Mouse (Mus musculus) CD4-positive, CD25-positive, alpha-beta regulatory T cell, adult 4 months (primary cell): ENCODE data around the gene Rnf157. TPM values are rescaled to one million over a fixed set of nuclear protein-coding genes. Genes with fewer than 3 reads are reported as not detected.
A peak's percentile ranks its signal among the peaks of the same experiment; 100 is the strongest.
"Not testable (repeated sequence)": the region's sequence is repeated elsewhere in the genome, so short reads cannot be mapped to it uniquely, and the experiment has no call there.

ENCODE experiments used
- ATAC-seq: one replicate; pipeline ENCODE4 v1.8.0; 2017
- polyA plus RNA-seq, 2 experiments: library from polyadenylated mRNA; unstranded; fragments of 100-300 nt; shearing (Covaris generic); gene quantifications; one replicate each; pipeline ENCODE4 v1.2.1; 2017

Gene Rnf157
- polyA plus RNA-seq, 2 experiments from 2014 or later, result 8.4 to 8.8 TPM

DNA sequence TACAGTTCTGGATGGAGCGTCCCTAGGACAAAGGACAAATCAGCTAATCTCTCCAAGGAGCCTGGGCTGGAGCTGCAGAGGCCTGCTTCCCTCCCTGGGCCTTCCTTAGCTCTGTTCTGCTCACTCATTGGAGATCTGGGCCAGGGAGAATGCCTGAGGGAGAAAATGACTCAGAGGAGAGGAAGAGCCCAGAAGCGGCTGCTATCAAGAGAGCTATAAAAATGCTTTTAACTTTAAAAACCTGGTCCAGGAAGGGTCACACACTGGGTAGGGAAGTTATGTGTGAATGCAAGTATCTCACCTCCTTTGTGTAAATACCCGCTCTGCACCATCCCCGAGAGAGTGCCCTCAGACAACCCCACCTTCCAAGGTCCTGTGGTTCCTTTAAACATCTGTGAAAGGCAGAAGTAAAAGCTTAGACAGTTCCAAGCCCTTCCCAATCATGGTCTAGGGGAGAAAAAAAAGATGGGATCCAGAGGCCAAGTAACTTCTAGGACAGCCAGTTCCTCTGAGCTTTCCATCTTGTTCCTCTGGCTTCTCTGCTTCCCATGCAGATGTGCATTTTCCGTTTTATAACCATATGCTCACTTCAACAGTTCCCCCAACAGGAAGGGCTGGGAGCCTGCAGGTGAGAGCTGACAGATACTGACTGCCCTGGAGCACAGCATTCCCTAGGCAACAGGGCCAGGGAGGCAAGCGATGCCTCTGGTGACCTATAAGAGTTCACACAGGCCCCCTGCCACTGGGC, 3.5 kb upstream of the Rnf157 start:
- no peak for ATAC-seq

DNA sequence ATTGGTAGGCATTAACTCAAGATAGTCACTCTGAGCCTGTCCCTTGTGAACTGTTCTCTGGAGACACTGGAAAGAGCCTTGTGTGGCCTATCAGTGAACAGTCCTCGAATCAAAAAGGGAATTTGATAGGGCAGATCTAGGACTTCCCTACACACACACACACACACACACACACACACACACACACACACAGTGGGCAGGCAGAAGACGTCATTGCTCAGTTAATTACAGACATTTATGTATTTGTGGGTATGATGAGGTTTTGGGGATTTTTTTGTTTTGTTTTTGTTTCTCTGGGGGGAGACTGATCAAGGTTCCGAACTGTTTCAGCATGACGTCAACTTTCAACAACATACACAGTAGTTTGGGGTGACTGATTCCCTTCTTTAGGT, 795 bp upstream of the Rnf157 start:
- peak; percentile 58 for ATAC-seq

DNA sequence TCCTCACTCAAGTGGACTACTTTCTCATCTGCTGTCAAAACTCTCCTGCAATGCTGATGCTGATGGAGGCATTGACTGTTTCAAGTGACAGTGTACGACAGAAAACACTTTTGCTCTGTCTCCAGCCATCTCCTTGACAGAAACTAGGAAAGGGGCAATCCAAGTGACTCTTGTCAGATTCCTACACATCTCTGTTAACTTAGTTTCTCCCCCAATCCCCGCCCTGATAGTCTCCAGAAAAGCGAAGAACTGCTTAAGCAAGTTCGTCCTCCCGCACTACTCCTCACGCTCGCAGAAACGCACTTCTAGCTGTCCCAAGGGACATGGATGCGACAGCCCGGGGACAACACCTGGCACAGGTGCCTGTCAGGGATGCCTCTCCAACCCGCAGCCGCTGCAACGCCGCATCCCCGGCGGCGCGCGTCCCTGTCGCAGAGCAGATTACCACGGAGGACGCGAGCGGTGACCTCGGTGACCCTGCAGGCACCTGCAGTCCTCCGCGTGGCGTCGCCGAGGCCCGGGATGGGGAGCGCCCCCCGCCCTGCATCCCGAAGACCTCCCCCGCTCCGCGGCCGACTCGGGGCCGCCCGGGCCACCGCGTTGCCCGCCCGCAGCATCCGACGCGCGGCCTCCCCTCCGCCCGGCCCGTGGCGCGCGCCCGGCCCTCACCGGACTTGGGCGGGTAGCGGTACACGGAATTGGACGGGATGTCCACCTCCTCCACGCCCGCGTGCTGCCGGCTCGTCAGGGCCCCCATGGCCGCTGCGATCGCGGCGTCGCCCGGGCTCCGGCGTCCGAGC, 604 bp downstream of the Rnf157 start:
- ATAC-seq, result peak; percentile 43

DNA sequence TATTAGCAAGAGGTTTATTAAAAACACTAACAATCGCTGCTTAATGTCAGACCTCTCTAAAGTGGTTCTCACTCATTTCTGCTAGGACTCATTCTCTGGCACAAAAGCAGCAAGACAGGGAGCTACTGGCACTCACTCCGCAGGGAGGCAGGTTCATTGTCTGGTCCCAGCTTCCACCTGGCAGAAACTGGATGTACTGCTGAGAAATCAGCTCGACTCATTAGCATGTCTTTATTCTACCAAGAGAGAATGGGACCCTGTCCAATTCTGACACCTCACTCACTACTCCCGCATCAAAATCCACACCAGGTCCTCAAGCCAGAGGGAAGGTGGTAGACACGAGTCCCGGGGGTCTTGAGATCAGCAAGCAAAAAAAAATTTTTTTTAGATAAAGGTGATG, 1.2 kb downstream of the Rnf157 start:
- no peak for ATAC-seq

DNA sequence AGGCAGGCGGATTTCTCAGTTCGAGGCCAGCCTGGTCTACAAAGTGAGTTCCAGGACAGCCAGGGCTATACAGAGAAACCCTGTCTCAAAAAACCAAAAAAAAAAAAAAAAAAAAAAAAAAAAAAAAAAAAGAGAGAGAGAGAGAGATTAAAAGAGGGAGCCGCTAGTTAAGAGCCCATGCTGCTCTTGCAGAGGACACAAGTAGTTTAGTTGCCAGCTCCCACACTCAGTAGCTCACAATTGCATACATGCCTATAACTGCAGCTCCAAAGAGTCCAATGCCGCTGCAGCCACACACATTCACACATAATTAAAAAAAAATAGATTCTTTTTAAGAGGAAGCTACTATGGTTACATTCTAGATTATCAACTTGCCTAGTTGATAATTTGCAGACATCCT, 2.4 kb downstream of the Rnf157 start:
- ATAC-seq, result not testable (repeated sequence)

DNA sequence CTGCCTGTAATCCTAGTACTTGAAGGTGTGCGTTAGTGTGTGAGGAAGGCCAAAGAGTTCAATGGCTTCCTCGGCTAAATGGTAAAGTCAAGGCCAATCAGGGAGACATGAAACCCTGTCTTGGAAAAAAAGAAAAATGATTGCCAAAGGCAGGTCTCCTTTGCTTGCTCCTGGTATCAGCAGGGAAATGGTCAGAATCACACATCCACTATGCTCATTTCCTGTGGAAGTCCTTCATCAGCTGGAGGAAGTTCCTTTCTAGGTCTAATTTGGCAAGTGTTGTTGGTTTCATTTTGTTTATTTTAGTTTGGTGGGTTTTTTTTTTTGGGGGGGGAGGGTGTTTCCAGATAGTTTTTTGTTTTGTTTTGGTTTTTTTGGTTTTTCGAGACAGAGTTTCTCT, 3.8 kb downstream of the Rnf157 start:
- ATAC-seq, result no peak

DNA sequence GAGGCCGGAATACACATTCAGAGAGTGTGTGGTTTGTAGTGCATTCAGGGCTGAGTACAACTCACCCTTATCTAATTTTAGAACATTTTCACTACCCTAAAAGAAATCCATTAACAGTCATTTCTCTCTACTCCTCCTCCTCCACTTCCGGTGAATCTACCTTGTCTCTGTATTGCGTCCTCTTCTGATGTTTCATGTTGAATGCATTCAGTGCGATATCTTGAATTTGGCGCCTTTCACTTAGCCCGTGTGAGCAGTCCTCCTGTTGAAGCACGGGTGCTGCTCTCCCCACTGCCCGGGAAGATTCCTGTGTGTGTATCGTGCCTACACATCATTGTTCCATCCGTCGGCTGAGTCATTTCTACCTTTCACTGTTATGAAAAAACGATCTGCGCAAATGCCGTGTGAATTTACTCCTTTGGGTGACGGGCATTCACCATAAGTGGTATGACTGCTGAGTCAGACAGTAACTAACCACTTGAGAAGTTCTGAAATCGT, 6.6 kb downstream of the Rnf157 start:
- peak; percentile 89 for ATAC-seq

DNA sequence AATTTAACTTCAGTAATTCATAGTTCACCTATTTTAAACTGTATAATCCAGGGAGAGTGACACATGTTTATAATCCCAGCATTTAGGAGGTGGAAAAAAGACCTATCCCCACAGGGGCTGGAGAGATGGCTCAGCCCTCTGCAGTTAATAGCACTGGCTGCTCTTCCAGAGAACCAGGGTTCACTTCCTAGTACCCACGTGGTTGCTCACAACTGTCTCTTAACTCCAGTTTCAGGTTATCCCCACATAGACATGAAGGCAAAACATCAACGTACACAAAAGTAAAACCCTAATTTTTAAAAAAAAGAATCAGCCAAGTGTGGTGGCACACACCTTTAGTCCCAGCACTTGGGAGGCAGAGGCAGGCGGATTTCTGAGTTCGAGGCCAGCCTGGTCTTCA, 7.2 kb downstream of the Rnf157 start:
- ATAC-seq, result no peak

DNA sequence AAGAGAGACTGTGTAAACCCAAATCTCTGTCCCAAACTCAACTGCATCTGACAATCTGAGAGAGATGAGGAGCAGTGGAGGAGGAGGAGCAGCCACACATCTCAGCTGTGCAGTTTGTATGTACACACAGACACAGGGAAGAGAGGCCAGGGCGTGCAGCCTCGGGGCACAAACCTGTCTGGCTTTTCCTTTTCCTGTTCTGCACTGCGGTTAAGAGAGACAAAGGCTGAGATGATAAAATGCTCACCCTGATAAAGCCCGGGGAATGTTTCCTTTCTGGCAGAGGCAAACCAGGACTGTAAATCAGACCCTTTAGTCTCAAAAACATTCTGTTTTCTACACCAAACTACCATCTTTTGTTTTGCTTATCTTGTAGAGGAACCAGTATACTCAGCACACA, 12.3 kb downstream of the Rnf157 start:
- peak; percentile 22 for ATAC-seq

DNA sequence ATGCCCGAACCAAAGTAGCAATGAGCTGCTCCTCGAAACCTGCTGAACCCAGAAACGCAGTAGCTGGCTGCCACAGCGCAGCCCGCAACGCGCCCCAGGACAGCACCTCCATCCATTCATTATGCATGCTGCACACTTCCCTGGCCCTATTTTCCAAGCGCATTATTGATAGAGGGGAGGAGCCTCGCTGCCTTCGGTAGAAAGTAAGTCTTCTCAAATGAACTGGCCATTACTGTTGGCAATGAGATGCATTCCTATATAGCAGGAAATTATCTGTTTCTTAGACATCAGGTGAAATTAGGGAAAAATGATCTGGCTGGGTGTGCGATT, 14.5 kb downstream of the Rnf157 start:
- no peak for ATAC-seq

DNA sequence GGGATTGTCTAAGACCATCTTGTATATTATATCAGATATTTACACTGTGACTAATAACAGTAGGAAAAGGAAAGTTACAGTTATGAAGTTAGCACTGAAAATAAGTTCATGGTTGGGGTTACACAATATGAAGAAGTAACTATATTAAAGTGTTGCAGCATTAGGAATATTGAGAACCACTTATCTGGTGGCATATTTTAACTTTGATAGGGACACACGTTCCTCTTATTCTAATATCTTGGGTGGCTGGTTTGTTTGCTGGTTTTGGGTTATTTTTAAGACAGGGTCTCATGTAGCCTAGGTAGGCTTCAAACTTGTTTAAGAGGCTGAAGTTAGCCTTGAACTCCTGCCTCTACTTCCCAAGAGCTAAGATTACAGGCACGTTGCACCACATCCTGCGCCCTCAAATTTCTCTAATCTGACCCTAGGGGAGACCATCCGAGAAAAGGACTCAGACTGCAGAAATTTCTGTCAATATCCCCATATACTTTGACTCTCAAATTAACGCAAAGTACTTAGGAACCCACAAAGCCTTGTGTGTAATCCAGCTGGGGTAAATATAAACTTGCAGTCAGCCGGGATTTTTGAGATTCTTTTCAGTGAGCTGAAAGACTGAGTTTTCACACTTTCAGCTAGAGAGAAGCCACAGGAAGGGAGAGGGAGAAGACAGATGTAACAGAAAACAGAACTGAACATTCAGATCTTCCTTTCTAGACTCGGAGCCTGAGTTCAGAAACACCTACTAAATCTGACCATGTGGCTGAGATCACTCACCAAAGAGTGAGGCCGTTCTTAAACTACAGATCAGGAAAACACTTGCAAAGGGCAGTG, 15.1 kb downstream of the Rnf157 start:
- no peak for ATAC-seq

DNA sequence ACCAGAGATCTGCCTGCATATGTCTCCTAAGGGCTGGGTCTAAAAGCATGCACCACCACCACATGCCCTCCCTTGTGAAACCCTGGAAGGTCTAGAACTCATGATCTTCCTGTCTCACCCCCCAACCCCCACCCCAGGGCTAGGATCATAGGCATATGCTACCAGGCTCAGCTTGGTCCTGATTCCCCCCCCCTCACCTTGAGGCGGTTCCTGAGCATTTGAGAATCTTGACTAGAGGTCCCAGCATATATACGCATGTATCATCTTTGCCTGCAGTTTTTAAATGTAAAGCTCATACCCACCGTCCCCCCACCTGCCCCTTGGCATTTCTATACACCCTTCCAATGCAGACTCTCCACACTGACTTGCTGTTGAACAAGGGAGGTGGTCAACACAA, 15.9 kb downstream of the Rnf157 start:
- ATAC-seq, result no peak

DNA sequence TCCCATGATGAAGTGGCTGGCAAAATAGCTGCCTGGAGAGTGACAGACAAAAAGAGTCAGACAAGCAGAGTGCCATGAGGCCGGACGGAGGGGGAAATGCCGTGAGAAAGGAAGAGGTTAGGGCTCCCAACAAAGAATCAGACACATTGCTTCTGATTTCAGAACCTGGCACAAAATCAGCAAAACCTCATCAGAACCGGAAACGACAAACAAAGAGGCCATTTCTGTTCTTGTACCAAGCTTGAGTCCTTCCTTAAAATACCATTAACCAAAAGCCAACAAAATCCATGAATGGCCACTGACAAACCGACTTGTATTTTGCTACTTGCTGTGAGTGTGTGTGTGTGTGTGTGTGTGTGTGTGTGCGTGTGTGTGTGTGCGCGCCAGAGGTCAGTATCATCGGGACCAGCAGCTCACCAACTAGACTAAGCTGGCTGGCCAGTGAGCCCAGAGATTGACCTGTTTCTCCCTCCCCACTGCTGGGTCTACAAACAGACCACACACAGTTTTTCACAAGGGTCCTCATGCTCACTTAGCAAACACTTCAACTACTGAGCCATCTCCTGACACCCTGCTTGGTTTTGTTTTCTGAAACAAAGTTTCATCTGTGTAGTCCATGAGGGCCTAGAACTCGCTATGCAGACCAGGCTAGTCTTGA, 16.4 kb downstream of the Rnf157 start:
- ATAC-seq, result no peak

DNA sequence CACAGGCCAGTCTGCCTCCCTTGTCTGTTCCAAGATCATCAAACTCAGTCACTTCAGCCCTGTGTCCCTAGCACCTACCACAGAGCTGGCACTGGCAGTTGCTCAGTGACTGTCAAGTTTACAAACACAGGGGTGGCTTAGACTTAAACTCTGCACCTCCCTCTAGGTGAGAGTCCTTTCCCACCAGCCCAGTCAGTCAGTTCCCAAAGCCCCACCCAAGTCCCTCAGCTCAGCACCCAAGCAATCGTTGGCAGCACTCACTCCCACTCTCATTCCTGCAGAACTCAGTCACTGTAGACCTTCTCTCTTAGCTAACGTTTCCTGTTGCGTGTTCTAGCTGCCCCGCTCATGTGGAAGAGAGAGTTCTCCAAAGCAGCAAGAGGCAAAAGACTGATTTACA, 18.1 kb downstream of the Rnf157 start:
- ATAC-seq, result peak; percentile 69

DNA sequence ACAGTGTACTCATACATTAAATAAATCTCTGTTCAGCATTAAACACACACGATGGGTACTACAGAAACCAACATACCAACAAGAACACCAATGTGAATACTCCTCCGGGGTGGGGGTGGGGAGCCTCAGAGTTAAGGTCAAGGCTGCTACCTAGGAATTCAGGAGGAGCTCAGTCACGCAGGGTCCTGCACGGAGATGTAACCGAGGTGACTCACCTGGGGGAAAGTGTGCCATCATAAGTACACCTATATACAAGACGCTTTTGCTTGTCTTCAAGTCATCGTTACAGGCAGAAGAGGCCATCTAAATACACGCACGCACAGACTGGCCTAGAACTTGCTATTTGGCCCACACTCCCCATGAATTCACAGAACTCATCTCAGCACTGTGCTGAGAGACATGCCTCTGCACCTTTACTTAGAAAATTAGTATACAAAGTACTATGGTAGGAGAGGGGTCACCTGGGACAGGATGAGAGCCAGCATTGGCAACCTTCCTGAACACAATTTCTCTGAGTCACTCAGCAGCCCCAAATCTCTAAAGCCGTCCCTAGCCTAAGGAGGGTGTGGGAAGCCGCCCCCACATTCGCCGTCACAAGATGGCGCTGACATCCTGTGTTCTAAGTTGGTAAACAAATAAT, 23.9 kb downstream of the Rnf157 start:
- ATAC-seq, result peak; percentile 96

DNA sequence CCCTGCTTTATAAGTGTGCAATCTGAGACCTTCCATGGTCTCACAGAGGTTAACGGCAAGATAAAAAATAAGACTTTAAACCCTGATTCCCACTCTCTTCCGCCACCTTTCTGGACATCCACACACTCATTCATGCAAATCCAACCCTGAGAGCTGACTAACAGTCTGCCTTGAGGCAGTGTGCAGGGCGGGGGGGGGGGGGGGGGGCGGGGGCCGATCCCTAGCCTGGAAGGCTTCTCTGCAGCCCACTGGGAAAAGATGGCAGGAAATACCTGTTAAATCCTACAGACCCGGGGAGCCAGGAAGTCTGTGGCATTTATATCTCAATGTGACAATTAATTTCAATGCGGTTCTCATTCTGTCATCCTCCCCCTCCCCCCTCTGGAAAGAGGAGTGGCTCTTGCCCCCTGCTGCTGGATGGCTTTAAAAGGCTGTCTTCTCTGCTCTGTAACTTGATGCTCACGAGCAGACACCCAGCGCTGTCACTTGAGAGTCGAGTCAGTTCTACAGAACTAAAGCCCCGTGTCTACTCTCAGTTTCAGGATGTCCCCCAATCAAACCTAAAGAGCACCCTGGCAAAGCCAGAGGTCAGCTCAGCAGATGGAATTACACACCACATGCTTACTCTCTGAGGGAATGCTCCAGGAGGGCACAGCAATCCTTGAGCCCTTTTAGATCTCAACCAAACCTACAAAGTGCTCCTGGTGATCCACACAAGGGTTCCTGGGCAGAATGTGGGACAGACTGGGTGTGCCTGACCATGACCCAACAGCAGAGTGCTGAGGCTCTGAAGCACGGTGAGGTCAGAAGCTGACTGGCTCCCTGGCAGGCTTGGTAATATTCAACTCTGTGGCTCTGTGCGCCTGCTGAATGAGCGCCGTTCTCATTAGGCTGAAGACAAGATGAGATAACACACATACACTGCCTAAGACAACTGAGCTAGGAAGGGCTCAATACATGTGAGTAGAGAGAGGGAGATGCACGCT, 25.5 kb downstream of the Rnf157 start:
- peak; percentile 25 for ATAC-seq

DNA sequence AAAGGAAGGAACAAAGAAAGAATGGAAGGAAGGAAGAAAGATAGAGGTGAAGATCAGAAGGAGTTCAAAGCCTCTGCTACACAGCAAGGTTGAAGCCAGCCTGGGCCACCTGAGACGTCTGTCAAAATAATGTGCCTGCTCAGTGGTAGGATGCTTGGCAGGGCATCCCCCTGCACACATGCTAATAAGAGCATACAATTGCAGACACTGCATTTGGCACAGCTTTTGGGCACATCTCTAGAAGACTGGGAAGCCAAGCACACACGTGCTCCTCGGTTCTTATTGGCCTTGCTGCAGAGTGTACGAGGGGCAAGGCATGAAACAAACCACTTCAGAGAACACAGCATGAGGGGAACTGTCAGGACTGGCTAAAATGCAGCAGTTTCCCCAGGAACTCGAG, 26.8 kb downstream of the Rnf157 start:
- no peak for ATAC-seq

DNA sequence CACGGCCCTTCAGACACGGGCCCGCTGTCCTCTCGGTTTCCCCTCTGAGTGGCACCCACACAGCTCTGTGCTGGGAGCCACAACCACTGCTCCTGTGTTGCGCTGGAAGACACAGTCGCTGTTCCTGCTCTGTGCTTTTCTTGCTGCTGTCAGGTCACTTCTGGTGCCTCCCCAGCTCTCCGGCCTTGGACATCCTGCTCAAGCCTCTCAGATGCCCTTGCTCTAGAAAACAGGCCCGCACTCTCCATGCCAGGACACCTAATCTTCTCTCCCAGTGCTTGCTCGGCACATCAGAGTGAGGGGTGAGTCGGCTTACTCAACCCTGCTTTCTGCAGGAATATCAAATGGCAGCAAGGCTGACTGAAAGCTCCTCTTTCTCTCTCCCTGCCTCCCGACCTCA, 28.7 kb downstream of the Rnf157 start:
- no peak for ATAC-seq

DNA sequence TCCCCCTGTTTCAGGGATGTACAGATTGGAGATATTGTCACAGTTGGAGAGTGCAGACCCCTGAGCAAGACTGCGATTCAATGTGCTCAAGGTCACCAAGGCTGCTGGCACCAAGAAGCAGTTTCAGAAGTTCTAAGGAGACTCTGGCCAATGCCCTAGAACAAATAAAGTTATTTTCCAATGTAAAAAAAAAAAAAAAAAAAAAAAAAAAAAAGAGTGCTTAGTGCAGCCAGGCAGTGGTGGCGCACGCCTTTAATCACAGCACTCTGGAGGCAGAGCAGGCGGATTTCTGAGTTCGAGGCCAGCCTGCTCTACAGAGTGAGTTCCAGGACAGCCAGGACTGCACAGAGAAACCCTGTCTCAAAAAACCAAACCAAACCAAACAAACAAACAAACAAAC, 29.8 kb downstream of the Rnf157 start:
- ATAC-seq, result not testable (repeated sequence)

DNA sequence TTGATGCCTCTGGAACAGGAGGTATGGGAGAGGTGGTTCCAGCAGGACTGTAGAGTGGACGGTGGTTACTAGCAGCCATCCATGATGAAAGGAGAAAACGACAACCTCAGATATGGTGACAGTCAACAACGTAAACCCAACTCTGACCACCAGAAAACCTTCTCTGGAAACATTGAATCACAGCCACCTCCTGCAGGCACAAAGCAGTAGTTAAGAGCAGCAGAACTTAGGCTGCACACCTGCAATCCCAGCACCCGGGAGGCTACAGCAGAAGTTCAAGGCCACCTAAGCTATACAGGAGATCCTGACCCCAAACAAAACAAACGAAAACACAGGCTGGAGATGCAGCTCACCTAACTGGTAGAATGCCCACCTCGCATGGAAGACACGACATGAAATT, 32.1 kb downstream of the Rnf157 start:
- ATAC-seq, result no peak

DNA sequence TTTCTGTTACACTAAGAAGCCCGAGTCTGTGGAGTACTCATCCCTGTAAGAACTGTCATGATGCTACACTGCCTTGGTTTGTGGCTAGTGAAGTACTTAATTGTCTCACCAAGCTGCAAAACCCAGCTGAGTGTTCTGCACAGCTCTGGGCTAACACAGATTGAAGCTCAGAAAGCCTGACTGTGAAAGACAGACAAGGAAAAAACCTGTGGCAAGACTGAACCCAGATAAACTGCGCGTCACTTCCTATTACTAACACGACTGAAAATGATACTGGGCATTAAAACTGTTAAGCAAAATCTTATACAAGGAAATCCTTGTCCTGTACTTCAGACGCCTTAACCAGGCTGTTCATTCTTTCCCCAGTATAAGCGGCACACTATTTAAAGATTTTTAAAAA, 33.3 kb downstream of the Rnf157 start:
- ATAC-seq, result peak; percentile 36
